Mouse (Mus musculus) layer of hippocampus, postnatal 14 days (tissue): ENCODE measurements around the gene Tnik. TPM values are rescaled to one million over a fixed set of nuclear protein-coding genes. Genes with fewer than 3 reads are reported as not detected.

Experiments used
- DNase-seq, 2 experiments: peaks; one replicate each; pipeline ENCODE4 v3.0.0; 2021 to 2022; ENCODE audit warnings: low spot score in 2 of 2, mixed read lengths in 1 of 2
- total RNA-seq, 2 experiments: library from RNA; stranded (reverse); gene quantifications; 2 replicates each; pipeline ENCODE4 v1.2.3; 2021

Tnik gene
- total RNA-seq, 2 experiments from 2014 or later, result 194 to 236 TPM

DNA sequence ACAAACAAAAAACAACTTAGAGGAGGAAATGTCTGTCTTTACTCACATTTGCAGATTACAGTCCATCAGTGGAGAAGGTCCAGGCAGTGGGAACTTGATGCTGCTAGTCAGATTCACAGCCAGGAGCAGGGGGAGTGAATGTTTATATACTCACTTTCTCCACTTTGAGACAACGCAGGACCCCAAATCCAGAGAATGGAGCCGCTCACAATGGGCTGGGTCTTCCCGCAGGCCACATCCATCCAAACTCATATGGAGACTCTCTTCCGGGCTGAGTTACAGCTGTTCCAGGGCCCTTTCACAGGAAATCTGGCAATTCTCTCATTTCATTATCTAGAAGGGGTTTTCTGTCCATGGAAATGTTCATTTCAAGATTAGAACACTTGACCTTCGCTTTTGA, 277.1 kb downstream of the Tnik start:
- DNase-seq, result no peak

DNA sequence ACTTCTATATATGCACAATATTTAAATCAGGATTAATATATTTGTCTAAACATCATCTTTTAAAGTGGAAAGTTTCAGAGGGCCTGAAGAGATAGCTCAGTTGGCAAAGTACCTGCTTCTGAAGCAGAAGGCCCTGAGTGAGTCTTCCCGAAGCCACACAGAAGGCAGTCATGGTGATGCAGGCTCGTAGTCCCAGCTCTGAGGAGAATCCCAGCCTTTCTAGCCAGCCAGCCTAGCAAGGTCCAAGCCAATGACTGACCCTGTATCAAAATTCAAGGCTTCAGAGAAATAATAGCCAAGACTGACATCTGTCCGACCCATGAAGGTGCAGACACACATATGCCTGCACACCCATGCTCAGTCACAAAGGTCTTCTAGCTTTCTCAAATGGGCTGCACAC, 279.9 kb downstream of the Tnik start:
- DNase-seq, result no peak

DNA sequence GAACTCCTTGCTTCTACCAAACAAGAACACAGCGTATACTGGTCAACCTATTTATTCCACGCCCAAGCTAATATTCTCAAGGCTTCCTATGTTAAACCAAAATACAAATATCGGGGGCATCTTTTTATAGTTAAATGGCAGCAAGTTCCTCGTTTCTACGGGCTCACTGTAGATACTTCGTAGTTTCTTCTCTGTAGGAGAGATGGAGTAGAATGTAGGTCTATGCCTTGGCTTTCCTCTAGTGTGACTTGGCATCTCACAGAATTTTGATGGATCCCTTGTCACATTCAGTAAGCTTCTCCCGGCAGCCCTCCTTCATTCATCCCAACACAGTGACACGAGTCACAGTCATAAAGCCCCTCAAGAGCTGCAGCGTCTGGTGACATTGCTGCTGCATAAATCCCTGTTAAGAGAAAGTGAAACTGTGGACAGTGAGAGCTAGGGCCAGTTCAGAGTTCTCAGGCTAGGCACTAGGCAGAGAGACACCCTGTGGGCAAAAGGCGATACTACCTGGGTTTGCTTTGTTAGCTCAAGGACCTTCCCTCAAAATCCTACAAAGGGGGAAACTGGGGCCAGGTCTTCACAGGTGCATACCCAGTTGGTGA, 280.5 kb downstream of the Tnik start:
- no peak for DNase-seq

DNA sequence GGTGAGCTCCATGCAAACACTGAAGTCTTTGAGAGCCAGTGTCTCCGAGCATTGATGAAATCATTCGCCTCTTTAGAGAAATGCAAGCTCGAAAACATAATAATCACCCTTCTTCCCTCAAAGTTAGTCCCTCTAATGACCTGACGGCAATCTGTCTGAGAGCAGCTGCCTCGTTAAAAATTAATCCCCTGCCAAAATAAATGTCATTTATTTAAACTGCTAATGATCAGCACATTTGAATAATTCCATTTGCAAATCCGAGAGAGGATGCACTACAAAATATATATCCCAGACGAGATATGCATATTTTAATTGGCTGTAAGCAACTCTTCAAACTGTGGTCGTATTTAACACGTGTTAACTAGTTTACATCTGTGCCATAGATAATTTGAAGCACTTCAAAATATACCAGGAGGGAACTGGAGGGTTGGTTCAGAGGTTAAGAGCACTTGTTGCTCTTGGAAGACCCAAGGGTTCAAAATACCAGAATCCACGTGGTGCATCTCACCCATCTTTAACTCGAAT, 281.4 kb downstream of the Tnik start:
- DNase-seq, result no peak

GRCm38 (mm10) chr3:28547965-28548730, 285.1 kb downstream of the Tnik start:
- no peak for DNase-seq

- DNase-seq, result no peak
Observed at GRCm38 (mm10) chr3:28549391-28549790, 286.4 kb downstream of the Tnik start.

GRCm38 (mm10) chr3:28550497-28551093, 287.6 kb downstream of the Tnik start:
- DNase-seq, result peak; percentile 50 to 78

DNA sequence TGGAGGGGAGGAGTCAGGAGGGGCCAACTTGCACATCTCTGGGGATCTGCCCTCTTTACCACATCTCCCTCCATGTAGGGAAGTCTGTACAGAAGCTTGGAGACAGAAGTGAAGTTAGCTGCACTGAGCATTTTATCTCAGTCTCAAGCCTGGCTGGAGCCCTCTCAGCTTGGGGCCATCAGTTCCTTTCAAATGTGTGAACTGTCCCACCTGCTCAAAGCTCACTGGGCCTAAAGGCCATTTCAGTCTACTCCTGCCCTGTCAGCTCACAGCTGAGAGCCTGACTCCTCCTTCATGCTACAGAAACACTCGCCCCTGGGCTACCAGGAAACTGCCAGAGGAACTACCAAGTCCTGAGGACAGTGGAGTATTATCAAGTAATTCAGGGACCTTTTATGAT, 288.7 kb downstream of the Tnik start:
- no peak for DNase-seq

DNA sequence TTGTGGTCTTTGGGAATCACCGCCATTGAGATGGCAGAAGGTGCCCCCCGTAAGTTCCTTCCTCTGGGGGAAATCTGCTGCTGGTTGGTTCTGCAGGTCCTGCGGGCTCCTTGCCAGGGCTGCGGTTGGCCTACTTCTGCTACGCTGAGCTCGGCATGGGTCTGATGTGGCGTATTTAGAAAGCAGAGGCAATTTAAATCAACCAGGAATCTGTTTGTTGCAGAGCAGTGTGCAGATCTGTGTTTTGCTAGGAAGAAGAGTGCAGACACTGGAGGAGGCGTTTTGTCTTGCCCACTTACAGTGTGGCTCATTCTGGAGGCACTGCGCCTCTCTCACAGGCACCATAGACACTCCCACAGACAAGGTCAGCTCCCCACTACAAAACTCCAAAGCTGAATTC, 291.9 kb downstream of the Tnik start:
- DNase-seq, result no peak

DNA sequence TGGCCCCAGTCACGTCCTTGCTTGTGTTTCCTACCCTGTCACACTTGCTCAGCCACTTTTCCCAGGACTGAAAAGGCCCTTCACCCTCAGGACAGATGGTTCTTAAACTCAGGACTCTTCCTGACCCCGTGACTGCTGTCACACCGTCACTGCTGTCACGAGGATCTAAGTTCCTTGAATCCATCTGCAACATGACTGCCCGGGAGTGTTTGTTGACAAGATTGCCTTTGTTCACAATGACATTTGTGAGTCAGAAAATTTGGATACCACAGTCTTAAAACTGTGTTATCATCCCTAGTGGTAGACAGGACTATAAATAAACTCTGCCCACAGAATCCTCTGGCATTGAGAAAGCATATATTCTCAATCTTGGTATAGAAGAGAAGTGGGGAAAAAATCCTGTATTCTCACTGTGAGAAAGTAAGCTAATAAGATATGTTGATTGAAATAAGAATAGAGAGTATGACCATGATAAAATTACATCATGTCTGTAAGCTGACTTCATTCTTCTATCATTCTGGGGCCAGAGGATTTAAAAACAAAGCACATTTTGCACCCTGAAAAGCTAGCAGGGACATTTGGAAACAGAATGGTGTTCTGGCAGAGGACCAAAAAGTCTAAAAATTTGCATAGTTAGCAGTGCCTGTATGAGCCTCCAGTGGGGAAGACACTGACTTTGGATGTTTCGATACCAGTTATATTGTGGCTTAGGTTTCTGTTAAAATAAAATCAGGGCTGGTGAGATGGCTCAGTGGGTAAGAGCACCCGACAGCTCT, 293.0 kb downstream of the Tnik start:
- DNase-seq, result peak in 1 of 2 experiments; percentile 62

- DNase-seq, result peak; percentile 69 to 76
Observed at GRCm38 (mm10) chr3:28558328-28558871, 295.4 kb downstream of the Tnik start.

DNA sequence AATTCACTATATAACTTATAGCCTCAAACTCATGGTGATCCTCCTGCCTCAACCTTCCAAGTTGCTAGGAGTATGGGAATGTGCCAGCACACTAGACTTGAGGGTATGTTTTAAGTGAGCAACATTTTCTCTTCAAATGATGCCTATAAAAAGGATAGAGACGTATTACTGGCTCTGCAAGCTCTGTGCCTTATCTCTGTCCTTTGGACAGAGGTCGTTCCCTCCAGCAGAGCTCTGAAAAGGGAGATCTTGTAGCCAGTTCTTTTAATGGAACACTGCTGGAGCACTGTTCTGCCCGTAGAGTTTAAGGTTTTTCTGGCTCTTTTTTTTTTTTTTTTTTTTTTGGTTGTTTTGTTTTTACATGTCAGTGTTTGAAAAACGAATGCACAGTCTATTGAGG, 298.4 kb downstream of the Tnik start:
- no peak for DNase-seq

- DNase-seq, result no peak
Observed at GRCm38 (mm10) chr3:28562612-28563332, 299.8 kb downstream of the Tnik start.

DNA sequence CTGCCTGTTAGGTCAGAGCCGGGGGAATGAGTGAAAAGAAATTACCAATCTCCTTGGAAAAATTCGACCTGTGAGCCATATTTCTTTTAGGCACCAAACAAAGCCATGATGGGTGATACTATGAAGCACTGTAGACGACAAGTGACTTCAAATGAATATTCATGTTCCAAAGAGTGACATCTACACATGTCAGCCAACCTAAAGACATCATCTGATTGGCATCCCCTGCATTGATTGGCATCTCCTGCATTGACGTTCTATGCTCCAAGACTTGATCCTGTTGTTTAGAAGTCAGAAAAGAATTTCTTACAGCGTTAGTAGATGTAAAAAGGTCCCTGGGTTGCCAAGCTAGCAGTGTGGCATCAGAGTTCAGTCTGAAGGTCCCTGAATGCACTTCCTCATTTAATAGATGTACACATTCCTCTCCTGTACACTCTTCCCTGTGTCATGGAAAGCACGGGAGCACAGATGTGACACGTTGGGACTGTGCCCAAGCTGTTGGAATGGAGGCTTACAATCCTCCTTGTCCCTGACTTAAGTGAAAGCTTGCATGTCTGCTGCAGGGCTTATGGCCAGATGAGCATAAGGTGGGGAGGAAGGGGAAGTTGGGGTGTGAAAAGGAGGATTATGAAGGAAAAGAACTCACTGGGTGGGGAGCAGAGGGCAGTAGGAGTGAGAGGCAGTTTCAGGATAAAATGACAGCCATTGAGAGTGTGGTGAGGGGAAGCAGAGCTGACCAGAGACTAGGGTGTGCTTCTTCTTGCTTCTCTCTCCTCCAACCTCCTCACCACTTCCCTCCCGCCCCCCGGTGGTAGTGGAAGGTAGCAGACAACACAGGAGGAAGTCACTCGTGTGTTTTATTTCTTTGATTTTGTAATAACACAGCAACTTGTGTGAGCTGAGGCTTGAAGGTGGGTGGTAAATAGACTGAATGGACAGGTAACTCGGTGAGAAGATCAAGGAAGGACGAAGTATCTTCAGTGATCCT, 301.6 kb downstream of the Tnik start:
- DNase-seq, result no peak

- DNase-seq, result no peak
Observed at GRCm38 (mm10) chr3:28577301-28577700, 314.3 kb downstream of the Tnik start.

DNA sequence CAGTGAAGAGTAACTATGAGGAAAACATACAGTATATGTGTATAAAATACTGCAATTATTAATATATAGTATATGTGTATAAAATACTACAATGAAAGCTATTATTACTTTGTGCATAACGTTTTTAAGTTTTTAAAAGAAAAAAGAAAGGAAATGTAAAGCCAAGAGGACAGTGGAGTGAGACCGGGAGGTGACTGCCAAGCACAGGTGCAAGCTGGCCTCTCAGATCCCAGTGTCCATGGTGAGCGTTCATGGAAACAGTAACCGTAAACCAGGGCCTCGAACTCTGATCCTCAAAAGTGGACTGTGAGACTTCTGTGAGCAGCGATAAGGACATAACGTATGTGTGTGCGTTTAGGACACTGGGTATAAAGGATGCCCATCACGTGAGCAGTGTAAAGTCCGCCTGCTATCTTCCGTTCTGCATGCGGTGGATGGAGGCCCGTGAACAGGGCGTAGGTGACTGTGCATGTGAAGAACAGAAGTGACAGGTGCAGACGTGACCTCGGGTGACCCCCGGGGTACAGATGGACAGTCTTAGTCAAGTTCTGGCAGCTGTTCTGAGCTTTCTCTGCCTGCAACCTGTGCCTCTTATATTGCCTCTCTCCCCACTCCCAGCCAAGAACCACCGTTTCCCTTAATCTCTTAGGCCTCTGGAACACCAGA, 316.1 kb downstream of the Tnik start:
- no peak for DNase-seq

GRCm38 (mm10) chr3:28585750-28586465, 322.9 kb downstream of the Tnik start:
- no peak for DNase-seq

DNA sequence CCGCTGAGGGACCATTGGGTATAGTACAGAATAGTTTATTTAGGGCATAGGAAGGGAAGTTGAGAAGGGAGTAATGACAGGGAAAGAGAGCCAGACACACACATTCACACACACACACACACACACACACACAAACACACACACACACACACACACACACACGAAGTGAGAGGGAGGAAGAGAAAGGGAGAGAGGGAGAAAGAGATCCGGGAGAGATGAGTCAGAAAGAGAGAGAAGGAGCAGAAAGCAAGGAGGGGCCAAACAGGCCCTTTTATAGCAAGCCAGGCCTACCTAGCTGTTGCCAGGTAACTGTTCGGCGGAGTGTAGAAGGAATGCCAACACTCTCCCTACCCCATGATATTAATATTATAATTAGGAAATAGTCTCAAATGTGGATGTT, 324.8 kb downstream of the Tnik start:
- no peak for DNase-seq
